Mouse (Mus musculus) heart, embryonic 14.5 days (tissue): ENCODE results near the gene Klra2. TPM values are rescaled to one million over a fixed set of nuclear protein-coding genes. Genes with fewer than 3 reads are reported as not detected.
"Not testable (repeated sequence)": the region's sequence is repeated elsewhere in the genome, so short reads cannot be mapped to it uniquely, and the experiment has no call there.

Source experiments
- ATAC-seq: fragments of 200-750 bp; cut with Nextera tagmentation; 2 replicates; pipeline ENCODE4 v1.8.0; 2017; ENCODE audit warnings: low read depth, moderate TSS enrichment; ENCODE audit not compliant: insufficient number of reproducible peaks, insufficient read depth, low FRiP score
- H3K27ac ChIP-seq, 2 experiments: fragments of 200-500 bp in 1 of 2; fragments of 300-500 bp in 1 of 2; sonication (generic) in 1 of 2; replicated peaks in 1 of 2; 2 replicates each; pipeline ENCODE4 v1.5.1; 2012 to 2014; ENCODE audit warnings: low read depth in 2 of 2, low read length in 2 of 2, control low read depth in 1 of 2, mild to moderate bottlenecking in 1 of 2, mixed read lengths in 1 of 2; ENCODE audit not compliant: control insufficient read depth in 1 of 2, insufficient read depth in 1 of 2
- H3K27me3 ChIP-seq: fragments of 300-500 bp; sonication (generic); 2 replicates; pipeline ENCODE4 v1.6.1; 2014; ENCODE audit warnings: mild to moderate bottlenecking, low read length, control low read depth; ENCODE audit not compliant: control insufficient read depth, insufficient read depth
- H3K36me3 ChIP-seq: fragments of 300-500 bp; sonication (generic); 2 replicates; pipeline ENCODE4 v1.6.1; 2014; ENCODE audit warnings: mild to moderate bottlenecking, control low read depth, low read length, mixed read lengths; ENCODE audit not compliant: control insufficient read depth, insufficient read depth
- H3K4me1 ChIP-seq, 2 experiments: fragments of 200-500 bp in 1 of 2; fragments of 300-500 bp in 1 of 2; sonication (generic) in 1 of 2; 2 replicates each; pipeline ENCODE4 v1.6.1; 2012 to 2014; ENCODE audit warnings: low read length in 2 of 2, control low read depth in 1 of 2, mixed read lengths in 1 of 2; ENCODE audit not compliant: control insufficient read depth in 2 of 2, insufficient read depth in 2 of 2
- H3K4me2 ChIP-seq: fragments of 300-500 bp; sonication (generic); 2 replicates; pipeline ENCODE4 v1.6.1; 2014; ENCODE audit warnings: mild to moderate bottlenecking, low read length
- H3K4me3 ChIP-seq, 2 experiments: fragments of 200-500 bp in 1 of 2; fragments of 300-500 bp in 1 of 2; sonication (generic) in 1 of 2; 2 replicates each; pipeline ENCODE4 v1.5.1; 2012 to 2014; ENCODE audit warnings: low read length in 2 of 2, mild to moderate bottlenecking in 2 of 2, control low read depth in 1 of 2, low read depth in 1 of 2, moderate library complexity in 1 of 2; ENCODE audit not compliant: control insufficient read depth in 1 of 2, insufficient read depth in 1 of 2
- H3K9ac ChIP-seq: fragments of 300-500 bp; sonication (generic); 2 replicates; pipeline ENCODE4 v1.6.1; 2014; ENCODE audit warnings: mild to moderate bottlenecking, low read length
- H3K9me3 ChIP-seq: fragments of 300-500 bp; sonication (generic); 2 replicates; pipeline ENCODE4 v1.6.1; 2016; ENCODE audit warnings: low read length, control low read depth; ENCODE audit not compliant: control insufficient read depth
- WGBS: fragments of 180-500 bp; shearing (Covaris S2); extraction: QIAGEN DNeasy Blood & Tissue Kit; methylation state at CpG from one replicate; pipeline ENCODE4 v1.1.7; 2014; 5-methylcytosine and 5-hydroxymethylcytosine counted together
- polyA plus RNA-seq: library from polyadenylated mRNA; unstranded; fragments of >200 nt; fragmentation: Nextera tagmentation; extraction: Ambion mirVana; gene quantifications from 2 replicates; pipeline ENCODE4 v1.2.1, GENCODE M21; 2014

Klra2 gene
- polyA plus RNA-seq, result 0.18 TPM in 1 of 2 replicates, not detected in the other

DNA sequence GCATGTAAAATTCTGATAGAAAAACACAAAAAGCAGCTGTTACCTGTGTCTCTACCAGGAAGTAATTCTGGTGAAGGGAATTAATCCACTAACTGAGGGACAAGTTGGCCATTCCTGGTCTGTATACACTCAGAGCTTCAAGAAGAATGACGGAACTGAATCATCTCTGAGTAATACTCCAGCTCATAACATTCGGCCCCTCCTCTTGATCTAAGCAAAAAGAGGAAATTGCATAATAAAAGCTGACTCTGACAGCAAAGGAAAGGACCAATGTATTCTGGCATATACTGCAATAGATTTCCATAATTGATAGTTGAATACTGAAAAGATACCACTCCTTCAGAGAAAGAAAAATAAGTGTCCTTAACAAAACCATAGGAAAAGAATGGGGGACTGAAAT is at the start of gene Klra2:
Gene Klra2, minus strand, starts transcription at position 157 of the 400 bp plus-strand sequence.
- no peaks in the 10 kb centered on the region for H3K27me3 ChIP-seq
- no peak within 1 kb of the TSS for H3K4me2 ChIP-seq
- no peak within 1 kb of the TSS for H3K9ac ChIP-seq
- no peak within 1 kb of the TSS for H3K27ac ChIP-seq
- no peaks in the 10 kb centered on the region for H3K4me1 ChIP-seq
- no peaks in the 10 kb centered on the region for H3K36me3 ChIP-seq
- whole genome bisulfite sequencing, result 72% methylated on average over 2 of the region's 2 CpGs
- H3K9me3 ChIP-seq, result no peaks in the 10 kb centered on the region
- ATAC-seq, result no peak
- H3K4me3 ChIP-seq, result no peak within 1 kb of the TSS

DNA sequence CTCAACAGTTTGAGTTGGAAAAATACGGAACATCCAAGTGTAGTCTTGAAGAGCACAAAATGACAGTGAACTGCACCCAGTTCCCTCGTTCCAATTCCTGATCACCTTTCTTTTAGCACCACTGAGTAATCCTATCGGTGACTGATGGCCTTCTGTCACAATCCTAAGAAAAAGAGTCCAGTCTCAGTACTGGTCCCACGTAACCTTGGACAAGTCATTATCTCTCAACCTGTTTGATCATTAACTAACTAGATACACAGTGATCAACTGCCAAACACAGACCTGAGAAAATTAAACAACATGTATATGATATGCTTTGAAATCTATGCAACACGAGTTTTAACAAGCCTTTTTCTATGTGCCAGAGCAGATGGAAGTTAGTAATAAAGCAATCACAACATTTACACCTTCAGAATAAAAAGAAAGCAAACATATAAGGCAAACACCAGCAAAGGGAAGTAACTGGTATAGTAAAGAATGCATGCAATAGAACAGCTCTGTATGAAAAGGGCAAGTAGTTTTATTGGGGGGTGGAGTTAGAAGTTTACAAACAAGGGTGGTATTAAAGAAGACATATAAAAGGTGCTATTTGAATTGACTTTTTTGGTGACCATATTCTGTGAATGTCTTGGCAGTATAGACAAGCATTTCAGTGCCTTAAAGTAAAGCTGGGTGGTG is 47.4 kb upstream of the Klra2 start:
- H3K4me3 ChIP-seq, result no peak overlapping the region
- no peaks in the 10 kb centered on the region for H3K9me3 ChIP-seq
- no peak overlapping the region for H3K27ac ChIP-seq
- H3K4me2 ChIP-seq, result no peak overlapping the region
- H3K9ac ChIP-seq, result no peak overlapping the region
- H3K4me1 ChIP-seq, result peaks cover 0 to 6% of the 10 kb centered on the region in 2 experiments; a peak in 2 of 4 replicates
- 84% methylated on average over 5 of the region's 5 CpGs for WGBS
- ATAC-seq, result no peak
- peaks cover 3% of the 10 kb centered on the region; the same call in 1 of the 2 replicates for H3K27me3 ChIP-seq
- no peaks in the 10 kb centered on the region for H3K36me3 ChIP-seq

DNA sequence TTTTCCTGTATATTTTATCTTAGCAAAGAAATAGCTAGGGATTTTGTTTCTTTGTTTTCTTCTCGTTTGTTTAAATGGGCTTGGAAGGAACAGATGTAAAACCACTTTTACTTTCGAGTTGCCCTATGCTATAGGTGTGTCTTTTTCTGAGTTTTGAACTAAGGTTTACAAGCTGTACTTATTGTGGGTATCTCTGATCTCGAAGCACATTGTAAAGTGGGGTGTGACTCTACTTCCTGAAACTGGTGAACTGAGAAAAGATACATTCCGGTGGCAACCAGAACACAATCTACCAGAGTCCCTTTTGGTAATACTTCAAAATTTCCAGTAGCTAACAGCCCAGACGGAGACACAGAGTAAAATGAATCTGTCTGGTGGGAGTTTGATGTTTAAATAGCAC is 46.8 kb upstream of the Klra2 start:
- Histone ChIP-seq H3K4me3 (no peak overlapping the region), H3K27me3 (peaks cover 3% of the 10 kb centered on the region; the same call in 1 of the 2 replicates), H3K27ac (no peak overlapping the region), H3K4me2 (peak overlapping the region; percentile 71), H3K4me1 (peaks cover 0 to 6% of the 10 kb centered on the region in 2 experiments; a peak in 2 of 4 replicates), H3K9me3 (no peaks in the 10 kb centered on the region), H3K36me3 (0 out of 2 replicates have a peak, but pooled peaks cover 4% of the 10 kb centered on the region), H3K9ac (no peak overlapping the region)
- ATAC-seq, result no peak
- 85% methylated on average over 5 of the region's 5 CpGs for WGBS

DNA sequence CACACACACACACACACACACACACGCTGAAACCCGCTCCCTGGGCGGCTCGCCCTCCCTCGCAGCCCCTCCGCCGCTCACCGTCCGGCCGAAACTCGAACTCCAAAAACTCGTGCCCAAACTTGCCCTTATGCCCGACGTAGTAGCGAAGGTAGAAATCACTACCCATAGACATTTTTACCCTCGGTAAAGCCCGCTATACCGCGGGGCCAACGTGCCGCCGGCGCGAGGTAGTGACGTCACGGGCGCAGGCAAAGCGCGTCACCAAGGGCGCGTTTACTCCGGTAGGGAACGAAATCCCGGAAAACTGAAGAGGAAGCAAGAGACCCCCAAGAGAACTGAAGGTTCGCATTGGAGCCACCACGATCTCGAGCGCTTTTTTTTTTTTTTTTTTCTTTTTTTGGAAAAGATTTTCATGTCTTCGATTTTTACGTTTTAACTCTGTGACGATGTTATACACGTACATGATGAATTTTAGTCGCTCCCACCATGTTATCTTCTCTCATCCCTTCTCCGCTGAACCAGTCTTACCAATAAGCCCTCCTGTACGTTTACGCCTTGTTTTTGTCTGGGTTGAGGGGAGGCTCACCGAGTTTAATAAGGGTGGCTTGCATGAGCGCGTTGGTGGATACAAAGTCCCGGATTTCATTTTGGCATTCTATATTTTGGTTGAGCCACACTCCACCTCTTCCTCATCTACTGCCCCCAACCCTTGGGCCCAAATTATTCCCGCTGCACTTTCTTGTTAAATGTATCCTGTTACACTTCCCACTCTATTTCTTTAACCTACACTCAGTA is 46.0 kb upstream of the Klra2 start, which contains the start of gene Magohb:
Gene Magohb, minus strand, starts transcription at position 254 of the 798 bp plus-strand sequence.
- no peaks in the 10 kb centered on the region for H3K27me3 ChIP-seq
- H3K36me3 ChIP-seq, result peaks cover 8% of the 10 kb centered on the region
- H3K9ac ChIP-seq, result peak within 1 kb of the TSS; percentile 83
- peak; percentile 69; the same call in 1 of the 2 replicates for ATAC-seq
- no peaks in the 10 kb centered on the region for H3K9me3 ChIP-seq
- peak within 1 kb of the TSS; percentile 77 for H3K4me2 ChIP-seq
- H3K4me1 ChIP-seq, result peaks cover 0 to 6% of the 10 kb centered on the region in 2 experiments; a peak in 2 of 4 replicates
- WGBS, result 2% methylated on average over 51 of the region's 51 CpGs
- H3K27ac ChIP-seq, result peak within 1 kb of the TSS; percentile 56 to 63; a peak in 3 of 4 replicates
- peak within 1 kb of the TSS; percentile 70 to 91 for H3K4me3 ChIP-seq

DNA sequence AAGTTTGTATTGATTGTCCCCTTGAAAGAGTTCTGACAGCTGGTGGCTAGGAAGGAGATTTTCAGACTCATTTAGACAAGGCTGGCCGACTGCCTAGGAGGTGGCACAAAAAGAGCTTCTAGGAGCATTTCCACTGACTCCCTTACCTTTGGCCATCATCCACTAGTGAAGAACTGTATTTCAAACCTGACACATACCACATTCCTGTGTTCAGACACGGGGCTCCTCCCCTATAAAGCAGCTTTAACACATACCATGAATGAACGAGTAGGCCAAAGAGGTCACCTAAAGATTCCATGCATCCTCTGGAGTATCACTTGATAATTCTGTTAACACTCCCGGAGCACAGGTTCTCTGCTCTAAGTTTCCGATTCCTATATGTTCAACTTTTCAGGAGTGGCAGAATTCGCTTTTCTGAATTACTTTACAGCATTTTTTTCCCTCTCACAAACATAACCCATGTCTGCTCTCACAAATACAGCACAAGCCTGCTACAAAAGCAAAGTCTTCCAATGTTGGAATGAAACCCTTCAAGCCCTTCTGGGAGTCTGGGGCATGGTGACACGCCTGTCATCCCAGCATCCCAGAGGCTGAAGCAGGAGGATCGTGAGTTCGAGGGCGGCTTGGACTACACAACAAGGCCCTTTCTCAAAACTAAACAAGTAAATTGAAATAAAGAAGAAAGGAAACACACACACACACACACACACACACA is 45.3 kb upstream of the Klra2 start:
- Histone ChIP-seq H3K9ac (peak overlapping the region; percentile 83), H3K9me3 (no peaks in the 10 kb centered on the region), H3K4me1 (peaks cover 0 to 6% of the 10 kb centered on the region in 2 experiments; a peak in 2 of 4 replicates), H3K4me3 (peak overlapping the region; percentile 70 to 91), H3K4me2 (peak overlapping the region; percentile 77), H3K27ac (peak overlapping the region; percentile 56 to 63; a peak in 3 of 4 replicates), H3K27me3 (no peaks in the 10 kb centered on the region), H3K36me3 (peaks cover 16% of the 10 kb centered on the region)
- WGBS, result 15% methylated on average over 10 of the region's 10 CpGs
- no peak for ATAC-seq

DNA sequence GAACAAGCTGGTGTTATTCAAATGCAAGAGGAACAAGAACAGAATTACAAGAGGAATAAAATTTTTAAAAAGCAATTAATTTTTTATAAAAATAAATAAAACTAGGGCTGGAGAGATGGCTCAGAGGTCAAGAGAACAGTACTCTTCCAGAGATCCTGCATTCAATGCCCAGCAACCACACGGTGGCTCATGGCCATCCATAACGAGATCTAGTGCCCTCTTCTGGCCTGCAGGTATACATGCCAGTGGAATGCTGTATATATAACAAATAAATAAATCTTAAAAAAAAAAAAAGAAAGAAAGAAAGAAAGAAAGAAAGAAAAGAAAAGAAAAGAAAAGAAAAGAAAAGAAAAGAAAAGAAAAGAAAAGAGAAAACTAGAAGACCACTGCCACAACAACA is 43.3 kb upstream of the Klra2 start:
- Histone ChIP-seq H3K27ac (no peak overlapping the region), H3K4me3 (no peak overlapping the region), H3K4me1 (peaks cover 0 to 6% of the 10 kb centered on the region in 2 experiments; a peak in 2 of 4 replicates), H3K36me3 (peaks cover 33% of the 10 kb centered on the region), H3K9me3 (no peaks in the 10 kb centered on the region), H3K9ac (no peak overlapping the region), H3K4me2 (no peak overlapping the region), H3K27me3 (no peaks in the 10 kb centered on the region)
- WGBS, result 6% methylated on average over 2 of the region's 2 CpGs
- ATAC-seq, result no peak

DNA sequence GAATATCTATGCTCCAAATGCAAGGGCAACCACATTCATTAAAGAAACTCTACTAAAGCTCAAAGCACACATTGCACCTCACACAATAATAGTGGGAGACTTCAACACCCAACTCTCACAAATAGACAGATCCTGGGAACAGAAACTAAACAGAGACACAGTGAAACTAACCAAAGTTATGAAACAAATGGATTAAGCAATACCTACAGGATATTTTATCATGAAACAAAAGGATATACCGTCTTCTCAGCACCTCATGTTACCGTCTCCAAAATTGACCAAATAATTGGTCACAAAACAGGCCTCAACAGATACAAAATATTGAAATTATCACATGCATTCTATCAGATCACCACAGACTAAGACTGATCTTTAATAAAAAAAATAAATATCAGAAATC is 31.0 kb upstream of the Klra2 start:
- H3K9me3 ChIP-seq, H3K9ac ChIP-seq, H3K4me3 ChIP-seq, H3K27ac ChIP-seq, H3K4me1 ChIP-seq, H3K4me2 ChIP-seq, H3K27me3 ChIP-seq, ATAC-seq: not testable (repeated sequence)
- WGBS, result 92% methylated on average over 2 of the region's 2 CpGs
- peaks cover 17% of the 10 kb centered on the region for H3K36me3 ChIP-seq
